Mouse (Mus musculus): Measurements from ENCODE around the gene Mical2. TPM values are rescaled to one million over a fixed set of nuclear protein-coding genes. Genes with fewer than 3 reads are reported as not detected.

Gene Mical2
- total and polyA plus RNA-seq, 3 experiments: 0.22 TPM; not detected in 2

DNA sequence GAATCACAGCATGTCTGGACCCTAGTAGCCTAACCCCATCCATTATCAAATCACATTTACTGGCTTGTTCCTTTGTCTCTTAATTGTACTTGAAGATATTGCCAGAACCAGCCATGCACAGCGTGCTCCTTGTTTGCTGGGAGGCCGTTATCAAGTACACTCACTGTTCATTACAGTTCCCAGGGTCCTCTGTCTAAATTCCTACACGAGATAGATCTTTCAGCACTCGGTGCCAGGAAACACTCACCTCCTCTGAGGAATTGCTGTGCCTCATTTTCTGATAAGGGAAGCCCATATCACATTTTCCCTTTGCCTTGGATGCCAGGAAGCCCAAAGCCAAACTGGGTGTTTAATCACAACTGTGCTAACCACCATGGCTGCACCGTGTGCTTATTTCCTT is 91.8 kb downstream of the Mical2 start:
- Histone ChIP-seq H3K9me3 (replicated peaks) (peaks cover 38% of the 10 kb centered on the region), H3K4me1 (ENCODE audit: insufficient read depth, low read depth, low read length) (no peaks in the 10 kb centered on the region), H3K36me3 (replicated peaks) (no peaks in the 10 kb centered on the region), H3K27me3 (ENCODE audit: insufficient read depth, low read length) (no peaks in the 10 kb centered on the region; the same call in 1 of the 2 replicates), H3K4me3 (ENCODE audit: low read depth, low read length) (no peak overlapping the region)
- no peak for ATAC-seq (ENCODE audit: extremely low read depth, insufficient number of reproducible peaks, low FRiP score, poor library complexity, severe bottlenecking)
- TF ChIP-seq GATA2 (IDR thresholded peaks at IDR 0.05; ENCODE audit: borderline replicate concordance, low read depth, low read length): no peak
- TF ChIP-seq GATA1 (IDR thresholded peaks at IDR 0.05; ENCODE audit: borderline replicate concordance, low read length): no peak
- TF ChIP-seq CTCF (IDR thresholded peaks at IDR 0.05; ENCODE audit: low read depth, low read length): no peak
- no peak for TF ChIP-seq POLR2AphosphoS5 (IDR thresholded peaks at IDR 0.05; ENCODE audit: insufficient replicate concordance, low read depth, low read length)
- TF ChIP-seq TAL1 (conservative IDR thresholded peaks at IDR 0.05; ENCODE audit: low read depth, low read length): no peak
- no peak for DNase-seq (ENCODE audit: low spot score)

DNA sequence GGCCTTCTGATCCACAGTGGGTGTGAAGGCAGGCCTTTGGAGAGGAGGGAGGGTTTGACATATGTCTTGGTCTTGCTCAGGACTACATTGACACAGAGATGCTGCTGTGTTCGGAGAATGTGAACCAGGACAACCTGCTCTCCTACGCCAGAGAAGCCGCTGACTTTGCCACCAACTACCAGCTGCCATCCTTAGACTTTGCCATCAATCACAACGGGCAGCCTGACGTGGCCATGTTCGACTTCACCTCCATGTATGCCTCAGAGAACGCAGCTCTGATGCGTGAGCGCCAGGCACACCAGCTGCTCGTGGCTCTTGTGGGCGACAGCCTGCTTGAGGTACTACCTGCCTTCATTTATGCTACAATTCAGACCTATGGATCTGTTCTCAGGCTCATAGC is 92.7 kb downstream of the Mical2 start:
- DNase-seq (ENCODE audit: low spot score) (no peak), ATAC-seq (ENCODE audit: extremely low read depth, insufficient number of reproducible peaks, low FRiP score, poor library complexity, severe bottlenecking) (no peak)
- TF ChIP-seq GATA1 (IDR thresholded peaks at IDR 0.05; ENCODE audit: borderline replicate concordance, low read length) (no peak), GATA2 (IDR thresholded peaks at IDR 0.05; ENCODE audit: borderline replicate concordance, low read depth, low read length) (no peak), POLR2AphosphoS5 (IDR thresholded peaks at IDR 0.05; ENCODE audit: insufficient replicate concordance, low read depth, low read length) (no peak), TAL1 (conservative IDR thresholded peaks at IDR 0.05; ENCODE audit: low read depth, low read length) (no peak), CTCF (IDR thresholded peaks at IDR 0.05; ENCODE audit: low read depth, low read length) (no peak)
- Histone ChIP-seq H3K27me3 (ENCODE audit: insufficient read depth, low read length) (no peaks in the 10 kb centered on the region; the same call in 1 of the 2 replicates), H3K4me1 (ENCODE audit: insufficient read depth, low read depth, low read length) (no peaks in the 10 kb centered on the region), H3K9me3 (replicated peaks) (peaks cover 38% of the 10 kb centered on the region), H3K36me3 (replicated peaks) (no peaks in the 10 kb centered on the region), H3K4me3 (ENCODE audit: low read depth, low read length) (no peak overlapping the region)

GRCm38 (mm10) chr7:112319419-112319818 is 93.8 kb downstream of the Mical2 start:
- no peak for DNase-seq (ENCODE audit: low spot score)
- no peaks in the 10 kb centered on the region for H3K36me3 ChIP-seq (replicated peaks)
- H3K27me3 ChIP-seq (ENCODE audit: insufficient read depth, low read length): no peaks in the 10 kb centered on the region; the same call in 1 of the 2 replicates
- no peak overlapping the region for H3K4me3 ChIP-seq (ENCODE audit: low read depth, low read length)
- no peak for ATAC-seq (ENCODE audit: extremely low read depth, insufficient number of reproducible peaks, low FRiP score, poor library complexity, severe bottlenecking)
- H3K4me1 ChIP-seq (ENCODE audit: insufficient read depth, low read depth, low read length): no peaks in the 10 kb centered on the region
- H3K9me3 ChIP-seq (replicated peaks): peaks cover 36% of the 10 kb centered on the region
- TF ChIP-seq CTCF (IDR thresholded peaks at IDR 0.05; ENCODE audit: low read depth, low read length) (no peak), GATA2 (IDR thresholded peaks at IDR 0.05; ENCODE audit: borderline replicate concordance, low read depth, low read length) (no peak), POLR2AphosphoS5 (IDR thresholded peaks at IDR 0.05; ENCODE audit: insufficient replicate concordance, low read depth, low read length) (no peak)

DNA sequence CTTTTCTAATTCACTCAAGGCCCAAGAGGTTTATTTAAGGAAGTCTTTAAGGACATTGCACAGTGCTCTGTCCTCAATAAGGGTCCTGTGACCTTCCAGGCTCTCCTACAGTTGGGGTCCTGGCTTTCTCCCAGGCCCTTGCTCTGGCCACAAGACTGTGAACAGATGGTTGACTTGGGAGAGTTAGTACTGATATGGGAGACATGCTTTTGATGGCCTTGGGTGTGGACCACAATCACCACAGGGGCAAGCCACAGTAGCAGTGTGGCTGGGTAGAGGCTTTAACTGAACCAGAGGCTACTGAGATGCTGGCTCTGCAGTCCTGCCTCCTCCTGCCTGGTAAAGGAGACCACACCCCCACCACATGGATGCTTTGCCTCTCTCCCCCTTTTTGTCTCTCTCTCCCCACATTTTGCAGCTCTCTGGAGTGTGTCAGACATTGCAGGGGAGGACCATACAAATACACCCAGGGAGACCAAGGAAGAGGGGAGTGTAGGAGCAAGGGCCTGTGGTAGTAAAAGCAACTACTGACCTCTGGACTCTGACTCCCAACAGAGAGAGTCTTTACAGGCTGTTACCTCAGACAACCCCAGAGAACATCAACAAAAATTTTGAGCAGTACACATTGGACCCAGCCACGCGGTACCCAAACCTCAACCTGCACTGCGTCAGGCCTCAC is 94.5 kb downstream of the Mical2 start:
- H3K4me3 ChIP-seq (ENCODE audit: low read depth, low read length): no peak overlapping the region
- H3K27me3 ChIP-seq (ENCODE audit: insufficient read depth, low read length): no peaks in the 10 kb centered on the region; the same call in 1 of the 2 replicates
- DNase-seq (ENCODE audit: low spot score) (no peak), ATAC-seq (ENCODE audit: extremely low read depth, insufficient number of reproducible peaks, low FRiP score, poor library complexity, severe bottlenecking) (no peak)
- H3K36me3 ChIP-seq (replicated peaks): no peaks in the 10 kb centered on the region
- TF ChIP-seq TAL1 (conservative IDR thresholded peaks at IDR 0.05; ENCODE audit: low read depth, low read length) (no peak), GATA1 (IDR thresholded peaks at IDR 0.05; ENCODE audit: borderline replicate concordance, low read length) (no peak), POLR2AphosphoS5 (IDR thresholded peaks at IDR 0.05; ENCODE audit: insufficient replicate concordance, low read depth, low read length) (no peak), GATA2 (IDR thresholded peaks at IDR 0.05; ENCODE audit: borderline replicate concordance, low read depth, low read length) (no peak), CTCF (IDR thresholded peaks at IDR 0.05; ENCODE audit: low read depth, low read length) (no peak)
- H3K4me1 ChIP-seq (ENCODE audit: insufficient read depth, low read depth, low read length): no peaks in the 10 kb centered on the region
- H3K9me3 ChIP-seq (replicated peaks): peaks cover 37% of the 10 kb centered on the region

- H3K4me1 ChIP-seq (ENCODE audit: insufficient read depth, low read depth, low read length): no peaks in the 10 kb centered on the region
- H3K9me3 ChIP-seq (replicated peaks): peaks cover 33% of the 10 kb centered on the region
- H3K36me3 ChIP-seq (replicated peaks): no peaks in the 10 kb centered on the region
- ATAC-seq (ENCODE audit: extremely low read depth, insufficient number of reproducible peaks, low FRiP score, poor library complexity, severe bottlenecking) (no peak), DNase-seq (ENCODE audit: low spot score) (no peak)
- H3K4me3 ChIP-seq (ENCODE audit: low read depth, low read length): no peak overlapping the region
- TF ChIP-seq POLR2AphosphoS5 (IDR thresholded peaks at IDR 0.05; ENCODE audit: insufficient replicate concordance, low read depth, low read length): no peak
- TF ChIP-seq CTCF (IDR thresholded peaks at IDR 0.05; ENCODE audit: low read depth, low read length): no peak
- TF ChIP-seq TAL1 (conservative IDR thresholded peaks at IDR 0.05; ENCODE audit: low read depth, low read length): no peak
- TF ChIP-seq GATA1 (IDR thresholded peaks at IDR 0.05; ENCODE audit: borderline replicate concordance, low read length): no peak
- no peak for TF ChIP-seq GATA2 (IDR thresholded peaks at IDR 0.05; ENCODE audit: borderline replicate concordance, low read depth, low read length)
- no peaks in the 10 kb centered on the region; the same call in 1 of the 2 replicates for H3K27me3 ChIP-seq (ENCODE audit: insufficient read depth, low read length)
Measured at GRCm38 (mm10) chr7:112321798-112322794, 96.4 kb downstream of the Mical2 start.

DNA sequence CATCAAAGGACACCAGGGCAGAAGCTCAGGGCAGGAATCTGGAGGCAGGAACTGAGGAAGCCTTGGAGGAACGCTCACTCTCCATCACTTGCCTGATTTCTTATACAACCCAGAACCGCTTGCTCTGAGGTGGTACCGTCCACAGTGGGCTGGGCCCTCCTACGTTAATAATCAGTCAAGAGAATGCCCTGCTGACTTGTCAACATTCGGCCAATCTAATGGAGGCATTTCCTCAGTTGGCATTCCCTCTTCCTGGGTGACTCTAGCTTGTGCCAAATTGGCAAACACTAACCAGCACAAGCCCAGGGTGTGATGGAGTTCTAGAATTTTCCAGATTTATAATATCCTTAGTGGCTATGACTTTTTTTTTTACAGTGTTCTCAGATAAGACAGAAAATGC is 98.9 kb downstream of the Mical2 start:
- no peaks in the 10 kb centered on the region for H3K36me3 ChIP-seq (replicated peaks)
- no peaks in the 10 kb centered on the region for H3K27me3 ChIP-seq (ENCODE audit: insufficient read depth, low read length)
- TF ChIP-seq GATA2 (IDR thresholded peaks at IDR 0.05; ENCODE audit: borderline replicate concordance, low read depth, low read length) (no peak), POLR2AphosphoS5 (IDR thresholded peaks at IDR 0.05; ENCODE audit: insufficient replicate concordance, low read depth, low read length) (no peak), TAL1 (conservative IDR thresholded peaks at IDR 0.05; ENCODE audit: low read depth, low read length) (no peak), CTCF (IDR thresholded peaks at IDR 0.05; ENCODE audit: low read depth, low read length) (no peak), GATA1 (IDR thresholded peaks at IDR 0.05; ENCODE audit: borderline replicate concordance, low read length) (no peak)
- no peaks in the 10 kb centered on the region for H3K4me1 ChIP-seq (ENCODE audit: insufficient read depth, low read depth, low read length)
- H3K4me3 ChIP-seq (ENCODE audit: low read depth, low read length): no peak overlapping the region
- ATAC-seq (ENCODE audit: extremely low read depth, insufficient number of reproducible peaks, low FRiP score, poor library complexity, severe bottlenecking): no peak
- peaks cover 33% of the 10 kb centered on the region for H3K9me3 ChIP-seq (replicated peaks)
- no peak for DNase-seq (ENCODE audit: low spot score)

Measured in G1E (cell line).